Mouse (Mus musculus) heart, embryonic 11.5 days (tissue): ENCODE data around the gene Havcr2. TPM values are rescaled to one million over a fixed set of nuclear protein-coding genes. Genes with fewer than 3 reads are reported as not detected.

Experiments used
- ATAC-seq: fragments of 200-750 bp; cut with Nextera tagmentation; replicated peaks from 2 replicates; pipeline ENCODE4 v1.8.0; 2017; ENCODE audit warnings: moderate library complexity; ENCODE audit not compliant: insufficient number of reproducible peaks, low FRiP score, low TSS enrichment
- H3K27ac ChIP-seq: fragments of 300-500 bp; sonication (generic); 2 replicates; pipeline ENCODE4 v1.5.1; 2014; ENCODE audit warnings: mild to moderate bottlenecking, low read depth, low read length
- H3K27me3 ChIP-seq: fragments of 300-500 bp; sonication (generic); 2 replicates; pipeline ENCODE4 v1.6.1; 2014; ENCODE audit warnings: mild to moderate bottlenecking, low read length, mixed read lengths; ENCODE audit not compliant: control insufficient read depth, insufficient read depth
- H3K36me3 ChIP-seq: fragments of 300-500 bp; sonication (generic); 2 replicates; pipeline ENCODE4 v1.6.1; 2014; ENCODE audit warnings: mild to moderate bottlenecking, low read length, moderate library complexity, mixed read lengths; ENCODE audit not compliant: control insufficient read depth, insufficient read depth
- H3K4me1 ChIP-seq: fragments of 300-500 bp; sonication (generic); 2 replicates; pipeline ENCODE4 v1.6.1; 2014; ENCODE audit warnings: low read length; ENCODE audit not compliant: control insufficient read depth, insufficient read depth
- H3K4me2 ChIP-seq: fragments of 300-500 bp; sonication (generic); 2 replicates; pipeline ENCODE4 v1.6.1; 2014; ENCODE audit warnings: mild to moderate bottlenecking, moderate library complexity
- H3K4me3 ChIP-seq: fragments of 300-500 bp; sonication (generic); 2 replicates; pipeline ENCODE4 v1.5.1; 2014; ENCODE audit warnings: low read depth, low read length
- H3K9ac ChIP-seq: fragments of 300-500 bp; sonication (generic); 2 replicates; pipeline ENCODE4 v1.6.1; 2014; ENCODE audit warnings: mild to moderate bottlenecking, low read depth, low read length, moderate library complexity
- H3K9me3 ChIP-seq: fragments of 300-500 bp; sonication (generic); replicated peaks from 2 replicates; pipeline ENCODE4 v1.6.1; 2016; ENCODE audit warnings: low read length; ENCODE audit not compliant: control insufficient read depth
- WGBS: fragments of 180-500 bp; shearing (Covaris S2); extraction: QIAGEN DNeasy Blood & Tissue Kit; methylation state at CpG from one replicate; pipeline ENCODE4 v1.1.7; 2014; ENCODE audit not compliant: insufficient replicate concordance; 5-methylcytosine and 5-hydroxymethylcytosine counted together
- polyA plus RNA-seq: library from polyadenylated mRNA; unstranded; fragments of >200 nt; fragmentation: Nextera tagmentation; extraction: Ambion mirVana; gene quantifications from 2 replicates; pipeline ENCODE4 v1.2.1, GENCODE M21; 2014

The Havcr2 gene
- polyA plus RNA-seq, 1 experiment from 2014 or later, result 0.33 TPM

- Histone ChIP-seq H3K9me3 (no peaks in the 10 kb centered on the region), H3K4me2 (no peak overlapping the region), H3K36me3 (no peaks in the 10 kb centered on the region), H3K4me3 (no peak overlapping the region), H3K27me3 (no peaks in the 10 kb centered on the region), H3K9ac (no peak overlapping the region), H3K4me1 (no peaks in the 10 kb centered on the region), H3K27ac (no peak overlapping the region)
- WGBS, result 76% methylated on average over 2 of the region's 2 CpGs
- ATAC-seq, result no peak
Measured at GRCm38 (mm10) chr11:46430123-46430522, 24.6 kb upstream of the Havcr2 start.

GRCm38 (mm10) chr11:46431129-46431528, 23.6 kb upstream of the Havcr2 start:
- Histone ChIP-seq H3K4me1 (no peaks in the 10 kb centered on the region), H3K27me3 (no peaks in the 10 kb centered on the region), H3K27ac (no peak overlapping the region), H3K4me3 (no peak overlapping the region), H3K9me3 (no peaks in the 10 kb centered on the region), H3K9ac (no peak overlapping the region), H3K4me2 (no peak overlapping the region), H3K36me3 (no peaks in the 10 kb centered on the region)
- peak; percentile 68; the same call in 1 of the 2 replicates for ATAC-seq
- WGBS, result 17% methylated on average over 3 of the region's 3 CpGs

GRCm38 (mm10) chr11:46435363-46435762, 19.4 kb upstream of the Havcr2 start:
- H3K27ac ChIP-seq, result no peak overlapping the region
- no peak for ATAC-seq
- H3K4me2 ChIP-seq, result no peak overlapping the region

GRCm38 (mm10) chr11:46436760-46437458, 17.8 kb upstream of the Havcr2 start, which contains the start of gene Med7:
Med7 (plus strand) TSS chr11:46436925.
- Histone ChIP-seq H3K4me2 (peak within 1 kb of the TSS; percentile 65), H3K9me3 (no peaks in the 10 kb centered on the region), H3K4me1 (no peaks in the 10 kb centered on the region), H3K27me3 (no peaks in the 10 kb centered on the region), H3K36me3 (peaks cover 3% of the 10 kb centered on the region; the same call in 1 of the 2 replicates), H3K27ac (peak within 1 kb of the TSS; percentile 91), H3K9ac (peak within 1 kb of the TSS; percentile 98), H3K4me3 (peak within 1 kb of the TSS; percentile 93)
- peak; percentile 97 for ATAC-seq
- WGBS, result under 1% methylated on average over 55 of the region's 59 CpGs

More at GRCm38 (mm10) chr11:46435363-46435762, 19.4 kb upstream of the Havcr2 start:
- Histone ChIP-seq H3K27me3 (no peaks in the 10 kb centered on the region), H3K9ac (no peak overlapping the region), H3K36me3 (no peaks in the 10 kb centered on the region), H3K9me3 (no peaks in the 10 kb centered on the region), H3K4me1 (no peaks in the 10 kb centered on the region), H3K4me3 (no peak overlapping the region)

- Histone ChIP-seq H3K27me3 (no peaks in the 10 kb centered on the region), H3K27ac (peak overlapping the region; percentile 91), H3K4me1 (no peaks in the 10 kb centered on the region), H3K9ac (peak overlapping the region; percentile 98), H3K4me3 (peak overlapping the region; percentile 93), H3K4me2 (peak overlapping the region; percentile 65), H3K9me3 (no peaks in the 10 kb centered on the region), H3K36me3 (peaks cover 3% of the 10 kb centered on the region; the same call in 1 of the 2 replicates)
- 1% methylated on average over 23 of the region's 23 CpGs for WGBS
- ATAC-seq, result no peak
Measured at GRCm38 (mm10) chr11:46437459-46438000, 17.2 kb upstream of the Havcr2 start.

- WGBS, result 88% methylated on average over 5 of the region's 5 CpGs
- Histone ChIP-seq H3K36me3 (peaks cover 3% of the 10 kb centered on the region; the same call in 1 of the 2 replicates), H3K27me3 (no peaks in the 10 kb centered on the region), H3K4me2 (no peak overlapping the region), H3K4me3 (no peak overlapping the region), H3K4me1 (no peaks in the 10 kb centered on the region), H3K9ac (no peak overlapping the region), H3K9me3 (no peaks in the 10 kb centered on the region), H3K27ac (no peak overlapping the region)
- ATAC-seq, result no peak
Measured at GRCm38 (mm10) chr11:46439005-46439543, 15.7 kb upstream of the Havcr2 start.

- 92% methylated on average over 1 of the region's 1 CpGs for WGBS
- no peak overlapping the region for H3K9ac ChIP-seq
- no peaks in the 10 kb centered on the region for H3K9me3 ChIP-seq
- H3K27ac ChIP-seq, result no peak overlapping the region
- H3K4me1 ChIP-seq, result no peaks in the 10 kb centered on the region
- H3K4me3 ChIP-seq, result no peak overlapping the region
- peaks cover 3% of the 10 kb centered on the region; the same call in 1 of the 2 replicates for H3K36me3 ChIP-seq
- H3K27me3 ChIP-seq, result no peaks in the 10 kb centered on the region
- no peak for ATAC-seq
- H3K4me2 ChIP-seq, result no peak overlapping the region
Measured at GRCm38 (mm10) chr11:46441774-46442173, 13.0 kb upstream of the Havcr2 start.

- no peaks in the 10 kb centered on the region for H3K4me1 ChIP-seq
- no peaks in the 10 kb centered on the region for H3K27me3 ChIP-seq
- no peak overlapping the region for H3K9ac ChIP-seq
- H3K4me3 ChIP-seq, result no peak overlapping the region
- H3K9me3 ChIP-seq, result no peaks in the 10 kb centered on the region
- peaks cover 3% of the 10 kb centered on the region; the same call in 1 of the 2 replicates for H3K36me3 ChIP-seq
- H3K4me2 ChIP-seq, result no peak overlapping the region
- 90% methylated on average over 1 of the region's 1 CpGs for WGBS
- H3K27ac ChIP-seq, result no peak overlapping the region
- no peak for ATAC-seq
Measured at GRCm38 (mm10) chr11:46443152-46443551, 11.6 kb upstream of the Havcr2 start.
